Comparison of ENCODE assay signal across 7 mouse cellular contexts in genomic region chr2:92424462-92425308, GRCm38 (mm10). TPM values are rescaled to one million over a fixed set of nuclear protein-coding genes. Genes with fewer than 3 reads are reported as not detected.
DNase-seq lines count a peak whose midpoint lies in the region; ATAC-seq and TF ChIP-seq lines count a peak whose summit lies in the region.

No protein-coding gene starts in this region.

- peak overlapping the region; percentile 77 for H3K27ac ChIP-seq in ES-E14 (ENCODE audit: insufficient read depth, low read depth, low read length, poor library complexity, severe bottlenecking)
- peak overlapping the region; percentile 89 for H3K27ac ChIP-seq in forebrain, embryonic 12.5 days
- H3K27ac ChIP-seq in limb, embryonic 12.5 days, result peak overlapping the region; percentile 90
- H3K27ac ChIP-seq in neural tube, embryonic 12.5 days, result peak overlapping the region; percentile 39; the same call in 1 of the 2 replicates

- H3K36me3 ChIP-seq in ES-E14 (ENCODE audit: control insufficient read depth, insufficient read depth, low read length, poor library complexity, severe bottlenecking), result peaks cover 23% of the 10 kb centered on the region
- H3K36me3 ChIP-seq in forebrain, embryonic 12.5 days (replicated peaks), result peaks cover 48% of the 10 kb centered on the region
- peaks cover 70% of the 10 kb centered on the region for H3K36me3 ChIP-seq in limb, embryonic 12.5 days
- H3K36me3 ChIP-seq in neural tube, embryonic 12.5 days, result peaks cover 47% of the 10 kb centered on the region

- 38% methylated on average over 9 of the region's 9 CpGs for WGBS in forebrain, embryonic 12.5 days
- WGBS in limb, embryonic 12.5 days, result 83% methylated on average over 9 of the region's 9 CpGs
- WGBS in neural tube, embryonic 12.5 days, result 44% methylated on average over 9 of the region's 9 CpGs

- peak; percentile 66 for ATAC-seq in forebrain, embryonic 12.5 days (ENCODE audit: low FRiP score)
- ATAC-seq in limb, embryonic 12.5 days (ENCODE audit: insufficient number of reproducible peaks, insufficient read depth, low FRiP score, low TSS enrichment, low read depth), result peak; percentile 71; the same call in 1 of the 2 replicates
- peak; percentile 70 for ATAC-seq in neural tube, embryonic 12.5 days (ENCODE audit: low FRiP score, low read depth)

- peaks cover 10 to 36% of the 10 kb centered on the region in 2 experiments for H3K4me1 ChIP-seq in ES-E14 (ENCODE audit: control insufficient read depth in 2 of 2, insufficient read depth in 2 of 2, low read length in 2 of 2, poor library complexity in 1 of 2)
- H3K4me1 ChIP-seq in forebrain, embryonic 12.5 days, result peaks cover 60% of the 10 kb centered on the region
- peaks cover 34% of the 10 kb centered on the region for H3K4me1 ChIP-seq in limb, embryonic 12.5 days (replicated peaks)
- peaks cover 35% of the 10 kb centered on the region for H3K4me1 ChIP-seq in neural tube, embryonic 12.5 days

- in situ Hi-C loops in ES-E14 (cut with MboI; ENCODE audit: low sequenced_read_pairs in 2 of 2, unreplicated experiment in 2 of 2), result no loop called here

- no peaks in the 10 kb centered on the region for H3K27me3 ChIP-seq in forebrain, embryonic 12.5 days
- H3K27me3 ChIP-seq in limb, embryonic 12.5 days, result no peaks in the 10 kb centered on the region
- H3K27me3 ChIP-seq in neural tube, embryonic 12.5 days (replicated peaks), result no peaks in the 10 kb centered on the region

- no peaks in the 10 kb centered on the region for H3K9me3 ChIP-seq in ES-E14 (ENCODE audit: control insufficient read depth, insufficient read depth, low read depth, low read length)
- H3K9me3 ChIP-seq in forebrain, embryonic 12.5 days, result no peaks in the 10 kb centered on the region
- H3K9me3 ChIP-seq in limb, embryonic 12.5 days, result no peaks in the 10 kb centered on the region
- no peaks in the 10 kb centered on the region for H3K9me3 ChIP-seq in neural tube, embryonic 12.5 days

- intact Hi-C loops in heart, postnatal 14 days (cut with DNase I), result no loop called here

- DNase-seq in ES-E14 (ENCODE audit: low read depth, low spot score), result no peak
- DNase-seq in R1 (ENCODE audit: low read depth, low spot score), result peak; percentile 92
- DNase-seq in heart, postnatal 14 days, result peak; percentile 61 to 63
- DNase-seq in spleen, postnatal 4 days (ENCODE audit: low spot score in 2 of 2), result no peak

- no peak overlapping the region; a peak in 1 of 4 replicates for H3K4me3 ChIP-seq in ES-E14 (ENCODE audit: insufficient read depth in 1 of 2, low read depth in 1 of 2, low read length in 2 of 2, poor library complexity in 1 of 2, severe bottlenecking in 1 of 2)
- no peak overlapping the region for H3K4me3 ChIP-seq in forebrain, embryonic 12.5 days (replicated peaks)
- H3K4me3 ChIP-seq in limb, embryonic 12.5 days (replicated peaks), result no peak overlapping the region
- no peak overlapping the region for H3K4me3 ChIP-seq in neural tube, embryonic 12.5 days

- no peak overlapping the region for H3K9ac ChIP-seq in ES-E14 (ENCODE audit: insufficient read depth, low read depth, low read length, poor library complexity, severe bottlenecking)
- H3K9ac ChIP-seq in forebrain, embryonic 12.5 days, result 0 out of 2 replicates have a peak overlapping the region, but pooled peaks have one; percentile 12
- no peak overlapping the region for H3K9ac ChIP-seq in limb, embryonic 12.5 days (replicated peaks)
- H3K9ac ChIP-seq in neural tube, embryonic 12.5 days, result peak overlapping the region; percentile 10; the same call in 1 of the 2 replicates

- peak overlapping the region; percentile 15 for H3K4me2 ChIP-seq in forebrain, embryonic 12.5 days
- H3K4me2 ChIP-seq in limb, embryonic 12.5 days, result no peak overlapping the region
- 0 out of 2 replicates have a peak overlapping the region, but pooled peaks have one; percentile 15 for H3K4me2 ChIP-seq in neural tube, embryonic 12.5 days (replicated peaks)

TF ChIP-seq in ES-E14, 5 proteins besides CTCF, POLR2A, EP300 and RAD21:
- TF ChIP-seq HCFC1 (IDR thresholded peaks at IDR 0.05; ENCODE audit: borderline replicate concordance, insufficient read depth, low read length) (no peak), MAFK (IDR thresholded peaks at IDR 0.05; ENCODE audit: insufficient read depth, low read depth, low read length) (no peak), ZC3H11A (IDR thresholded peaks at IDR 0.05; ENCODE audit: borderline replicate concordance, low read depth, low read length) (no peak), ZNF384 (IDR thresholded peaks at IDR 0.05; ENCODE audit: low read depth, low read length) (peak; percentile 47; the same call in 1 of the 2 replicates), CHD2 (IDR thresholded peaks at IDR 0.05; ENCODE audit: low read depth, low read length) (no peak)

RNA-seq across cellular contexts. Expression of gene Cry2, which starts 9.2 kb away (rescaled TPM):
- total RNA-seq in ES-E14 (2012; rRNA removed), result 11.7 and 19.3 TPM in 2 replicates
- polyA plus RNA-seq in forebrain, embryonic 12.5 days (2016; fragmentation: Nextera tagmentation; extraction: Ambion mirVana), result 29.1 and 31.2 TPM in 2 replicates
- 10 to 100 TPM; 20.9 to 26.6 TPM for total RNA-seq in heart, postnatal 14 days (2021)
- 27.1 TPM in 2 replicates for polyA plus RNA-seq in limb, embryonic 12.5 days (2016; fragmentation: Nextera tagmentation; extraction: Ambion mirVana)
- polyA plus RNA-seq in neural tube, embryonic 12.5 days (2016; fragmentation: Nextera tagmentation; extraction: Ambion mirVana), result 32.7 and 33.6 TPM in 2 replicates

RNA-seq across cellular contexts. Expression of gene Mapk8ip1, which starts 23.6 kb away (rescaled TPM):
- 10.1 and 11.6 TPM in 2 replicates for total RNA-seq in ES-E14 (2012; rRNA removed)
- polyA plus RNA-seq in forebrain, embryonic 12.5 days (2016; fragmentation: Nextera tagmentation; extraction: Ambion mirVana), result 83.2 and 83.5 TPM in 2 replicates
- 1 to 10 TPM; 7.4 to 8.6 TPM for total RNA-seq in heart, postnatal 14 days (2021)
- polyA plus RNA-seq in limb, embryonic 12.5 days (2016; fragmentation: Nextera tagmentation; extraction: Ambion mirVana), result 29.4 and 34.8 TPM in 2 replicates
- 144 and 154 TPM in 2 replicates for polyA plus RNA-seq in neural tube, embryonic 12.5 days (2016; fragmentation: Nextera tagmentation; extraction: Ambion mirVana)

RNA-seq across cellular contexts. Expression of gene Slc35c1, which starts 35.7 kb away (rescaled TPM):
- 4.8 and 5.2 TPM in 2 replicates for total RNA-seq in ES-E14 (2012; rRNA removed)
- 9.5 and 10.0 TPM in 2 replicates for polyA plus RNA-seq in forebrain, embryonic 12.5 days (2016; fragmentation: Nextera tagmentation; extraction: Ambion mirVana)
- total RNA-seq in heart, postnatal 14 days (2021), result 1 to 10 TPM; 5.5 to 5.6 TPM
- 7.2 and 9.1 TPM in 2 replicates for polyA plus RNA-seq in limb, embryonic 12.5 days (2016; fragmentation: Nextera tagmentation; extraction: Ambion mirVana)
- 10.1 and 11.6 TPM in 2 replicates for polyA plus RNA-seq in neural tube, embryonic 12.5 days (2016; fragmentation: Nextera tagmentation; extraction: Ambion mirVana)

RNA-seq across cellular contexts. Expression of gene 1700029I15Rik, which starts 42.3 kb away (rescaled TPM):
- total RNA-seq in ES-E14 (2012; rRNA removed), result 1.3 and 1.6 TPM in 2 replicates
- 5.6 and 6.8 TPM in 2 replicates for polyA plus RNA-seq in forebrain, embryonic 12.5 days (2016; fragmentation: Nextera tagmentation; extraction: Ambion mirVana)
- 1 to 10 TPM; 1.4 to 1.9 TPM for total RNA-seq in heart, postnatal 14 days (2021)
- 3.0 and 3.3 TPM in 2 replicates for polyA plus RNA-seq in limb, embryonic 12.5 days (2016; fragmentation: Nextera tagmentation; extraction: Ambion mirVana)
- 5.8 and 7.3 TPM in 2 replicates for polyA plus RNA-seq in neural tube, embryonic 12.5 days (2016; fragmentation: Nextera tagmentation; extraction: Ambion mirVana)

RNA-seq across cellular contexts. Expression of gene Large2, which starts 50.0 kb away (rescaled TPM):
- 10.3 and 17.5 TPM in 2 replicates for total RNA-seq in ES-E14 (2012; rRNA removed)
- 5.3 and 5.5 TPM in 2 replicates for polyA plus RNA-seq in forebrain, embryonic 12.5 days (2016; fragmentation: Nextera tagmentation; extraction: Ambion mirVana)
- total RNA-seq in heart, postnatal 14 days (2021), result under 1 TPM; 0.32 to 0.36 TPM
- polyA plus RNA-seq in limb, embryonic 12.5 days (2016; fragmentation: Nextera tagmentation; extraction: Ambion mirVana), result 10.7 and 13.9 TPM in 2 replicates
- polyA plus RNA-seq in neural tube, embryonic 12.5 days (2016; fragmentation: Nextera tagmentation; extraction: Ambion mirVana), result 1.8 and 2.6 TPM in 2 replicates

Comparison
In these comparisons a context has a peak if more than half of its experiments do, and no peak if none do; other contexts are left out.
1. DNase-seq: peak in R1 (single experiment) and heart, postnatal 14 days (2 of 2); none in ES-E14 (single experiment) and spleen, postnatal 4 days (0 of 2).
2. H3K27ac ChIP-seq: peak in every context shown above with its lines; median percentile 90 in limb, embryonic 12.5 days; 89 in forebrain, embryonic 12.5 days; 77 in ES-E14; 39 in neural tube, embryonic 12.5 days.
3. H3K9ac ChIP-seq: peak in forebrain, embryonic 12.5 days (single experiment) and neural tube, embryonic 12.5 days (single experiment); none in ES-E14 (single experiment) and limb, embryonic 12.5 days (single experiment).
4. Peak in every context shown above with its lines, with median percentiles within 50 percentile points of each other: ATAC-seq.